Comparison of ENCODE assay signal across 7 mouse cellular contexts in genomic region chr11:70091986-70092783, GRCm38 (mm10).
A peak's percentile ranks its signal among the peaks of the same experiment; 100 is the strongest.
DNase-seq lines count a peak whose midpoint lies in the region; ATAC-seq lines count a peak whose summit lies in the region.

TSS of gene Asgr2 (plus strand) at chr11:70092644.

- DNase-seq in ovary, adult 18-20 months (ENCODE audit: low spot score) = peak; percentile 71
- no peak for DNase-seq in ovary, postnatal 10 days (ENCODE audit: low spot score)
- peak; percentile 28 for DNase-seq in kidney, postnatal 14 days
- peak; percentile 39 for DNase-seq in lung, postnatal 14 days
- DNase-seq in retina, postnatal 1 day = no peak
- DNase-seq in cerebellum, postnatal 36 days = no peak

- ATAC-seq in cerebellum, adult (ENCODE audit: insufficient number of reproducible peaks, low FRiP score, low TSS enrichment) = no peak

Comparison
In these comparisons a context has a peak if more than half of its experiments do, and no peak if none do; other contexts are left out.
1. DNase-seq: peak in ovary, adult 18-20 months (single experiment), kidney, postnatal 14 days (single experiment) and lung, postnatal 14 days (single experiment); none in ovary, postnatal 10 days (single experiment), retina, postnatal 1 day (single experiment) and cerebellum, postnatal 36 days (0 of 2).